Mouse (Mus musculus): ENCODE data around the gene Gmnn.

Gene Gmnn

GRCm38 (mm10) chr13:24709656-24710396 is 51.9 kb downstream of the Gmnn start:
- DNase-seq (ENCODE audit: low spot score) = no peak

GRCm38 (mm10) chr13:24702128-24702527 is 59.6 kb downstream of the Gmnn start:
- DNase-seq (ENCODE audit: low spot score) = no peak
